Mouse (Mus musculus): ENCODE measurements around the gene Uggt1. TPM values are rescaled to one million over a fixed set of nuclear protein-coding genes. Genes with fewer than 3 reads are reported as not detected.

Uggt1 gene
- polyA plus RNA-seq (2015; fragmentation: Nextera tagmentation; extraction: Ambion mirVana), result 45.3 and 46.6 TPM in 2 replicates

GRCm38 (mm10) chr1:36244058-36244827, at the start of gene Uggt1:
Gene Uggt1 (minus strand): TSS chr1:36244720.
- Histone ChIP-seq H3K4me1 (ENCODE audit: control insufficient read depth, insufficient read depth, low read length) (peaks cover 12% of the 10 kb centered on the region), H3K4me3 (ENCODE audit: low read depth, low read length) (peak within 1 kb of the TSS; percentile 81), H3K9me3 (replicated peaks; ENCODE audit: control insufficient read depth, low read length, poor library complexity, severe bottlenecking) (no peaks in the 10 kb centered on the region), H3K9ac (ENCODE audit: low read depth, low read length) (peak within 1 kb of the TSS; percentile 81), H3K27me3 (ENCODE audit: control insufficient read depth, insufficient read depth, low read depth, low read length) (no peaks in the 10 kb centered on the region), H3K4me2 (ENCODE audit: low read length) (peak within 1 kb of the TSS; percentile 80), H3K36me3 (ENCODE audit: control insufficient read depth, insufficient read depth, low read length) (no peaks in the 10 kb centered on the region), H3K27ac (ENCODE audit: low read length) (peak within 1 kb of the TSS; percentile 78)
- 3% methylated on average over 49 of the region's 49 CpGs for WGBS
- ATAC-seq, result peak; percentile 98

GRCm38 (mm10) chr1:36293470-36293869, 49.0 kb upstream of the Uggt1 start:
- H3K4me3 ChIP-seq (ENCODE audit: low read depth, low read length), result no peak overlapping the region
- no peaks in the 10 kb centered on the region; the same call in none of the 2 replicates for H3K27me3 ChIP-seq (ENCODE audit: control insufficient read depth, insufficient read depth, low read depth, low read length)
- H3K9ac ChIP-seq (ENCODE audit: low read depth, low read length), result no peak overlapping the region
- 93% methylated on average over 8 of the region's 8 CpGs for WGBS
- no peaks in the 10 kb centered on the region for H3K4me1 ChIP-seq (ENCODE audit: control insufficient read depth, insufficient read depth, low read length)
- ATAC-seq, result no peak
- no peaks in the 10 kb centered on the region for H3K9me3 ChIP-seq (replicated peaks; ENCODE audit: control insufficient read depth, low read length, poor library complexity, severe bottlenecking)
- no peak overlapping the region for H3K4me2 ChIP-seq (ENCODE audit: low read length)
- H3K36me3 ChIP-seq (ENCODE audit: control insufficient read depth, insufficient read depth, low read length), result no peaks in the 10 kb centered on the region
- no peak overlapping the region for H3K27ac ChIP-seq (ENCODE audit: low read length)

- 93% methylated on average over 6 of the region's 6 CpGs for WGBS
These were observed 37.3 kb upstream of the Uggt1 start for GRCm38 (mm10) chr1:36281849-36282248.

GRCm38 (mm10) chr1:36280938-36281337, 36.4 kb upstream of the Uggt1 start:
- Histone ChIP-seq H3K36me3 (ENCODE audit: control insufficient read depth, insufficient read depth, low read length) (no peaks in the 10 kb centered on the region), H3K9me3 (replicated peaks; ENCODE audit: control insufficient read depth, low read length, poor library complexity, severe bottlenecking) (no peaks in the 10 kb centered on the region), H3K4me2 (ENCODE audit: low read length) (no peak overlapping the region), H3K9ac (ENCODE audit: low read depth, low read length) (no peak overlapping the region), H3K27ac (ENCODE audit: low read length) (no peak overlapping the region), H3K27me3 (ENCODE audit: control insufficient read depth, insufficient read depth, low read depth, low read length) (no peaks in the 10 kb centered on the region), H3K4me3 (ENCODE audit: low read depth, low read length) (no peak overlapping the region), H3K4me1 (ENCODE audit: control insufficient read depth, insufficient read depth, low read length) (no peaks in the 10 kb centered on the region)
- no peak for ATAC-seq
- WGBS, result 87% methylated on average over 3 of the region's 3 CpGs

More at GRCm38 (mm10) chr1:36281849-36282248, 37.3 kb upstream of the Uggt1 start:
- Histone ChIP-seq H3K4me1 (ENCODE audit: control insufficient read depth, insufficient read depth, low read length) (no peaks in the 10 kb centered on the region), H3K9me3 (replicated peaks; ENCODE audit: control insufficient read depth, low read length, poor library complexity, severe bottlenecking) (no peaks in the 10 kb centered on the region), H3K27ac (ENCODE audit: low read length) (no peak overlapping the region), H3K4me2 (ENCODE audit: low read length) (no peak overlapping the region), H3K4me3 (ENCODE audit: low read depth, low read length) (no peak overlapping the region), H3K9ac (ENCODE audit: low read depth, low read length) (no peak overlapping the region), H3K36me3 (ENCODE audit: control insufficient read depth, insufficient read depth, low read length) (no peaks in the 10 kb centered on the region), H3K27me3 (ENCODE audit: control insufficient read depth, insufficient read depth, low read depth, low read length) (no peaks in the 10 kb centered on the region)
- ATAC-seq, result no peak

GRCm38 (mm10) chr1:36279202-36279601, 34.7 kb upstream of the Uggt1 start:
- no peak overlapping the region for H3K9ac ChIP-seq (ENCODE audit: low read depth, low read length)
- WGBS, result 22% methylated on average over 3 of the region's 3 CpGs
- no peak for ATAC-seq
- no peaks in the 10 kb centered on the region for H3K36me3 ChIP-seq (ENCODE audit: control insufficient read depth, insufficient read depth, low read length)
- no peak overlapping the region for H3K4me3 ChIP-seq (ENCODE audit: low read depth, low read length)
- H3K4me1 ChIP-seq (ENCODE audit: control insufficient read depth, insufficient read depth, low read length), result no peaks in the 10 kb centered on the region
- H3K27ac ChIP-seq (ENCODE audit: low read length), result no peak overlapping the region
- H3K4me2 ChIP-seq (ENCODE audit: low read length), result no peak overlapping the region
- H3K27me3 ChIP-seq (ENCODE audit: control insufficient read depth, insufficient read depth, low read depth, low read length), result no peaks in the 10 kb centered on the region
- no peaks in the 10 kb centered on the region for H3K9me3 ChIP-seq (replicated peaks; ENCODE audit: control insufficient read depth, low read length, poor library complexity, severe bottlenecking)

GRCm38 (mm10) chr1:36277267-36278060, 32.9 kb upstream of the Uggt1 start:
- 20% methylated on average over 7 of the region's 7 CpGs for WGBS
- no peaks in the 10 kb centered on the region for H3K36me3 ChIP-seq (ENCODE audit: control insufficient read depth, insufficient read depth, low read length)
- no peak overlapping the region for H3K4me2 ChIP-seq (ENCODE audit: low read length)
- no peaks in the 10 kb centered on the region; the same call in 1 of the 2 replicates for H3K4me1 ChIP-seq (ENCODE audit: control insufficient read depth, insufficient read depth, low read length)
- no peak overlapping the region for H3K4me3 ChIP-seq (ENCODE audit: low read depth, low read length)
- no peak for ATAC-seq
- H3K9ac ChIP-seq (ENCODE audit: low read depth, low read length), result no peak overlapping the region
- no peaks in the 10 kb centered on the region for H3K9me3 ChIP-seq (replicated peaks; ENCODE audit: control insufficient read depth, low read length, poor library complexity, severe bottlenecking)
- no peak overlapping the region for H3K27ac ChIP-seq (ENCODE audit: low read length)
- H3K27me3 ChIP-seq (ENCODE audit: control insufficient read depth, insufficient read depth, low read depth, low read length), result no peaks in the 10 kb centered on the region

DNA sequence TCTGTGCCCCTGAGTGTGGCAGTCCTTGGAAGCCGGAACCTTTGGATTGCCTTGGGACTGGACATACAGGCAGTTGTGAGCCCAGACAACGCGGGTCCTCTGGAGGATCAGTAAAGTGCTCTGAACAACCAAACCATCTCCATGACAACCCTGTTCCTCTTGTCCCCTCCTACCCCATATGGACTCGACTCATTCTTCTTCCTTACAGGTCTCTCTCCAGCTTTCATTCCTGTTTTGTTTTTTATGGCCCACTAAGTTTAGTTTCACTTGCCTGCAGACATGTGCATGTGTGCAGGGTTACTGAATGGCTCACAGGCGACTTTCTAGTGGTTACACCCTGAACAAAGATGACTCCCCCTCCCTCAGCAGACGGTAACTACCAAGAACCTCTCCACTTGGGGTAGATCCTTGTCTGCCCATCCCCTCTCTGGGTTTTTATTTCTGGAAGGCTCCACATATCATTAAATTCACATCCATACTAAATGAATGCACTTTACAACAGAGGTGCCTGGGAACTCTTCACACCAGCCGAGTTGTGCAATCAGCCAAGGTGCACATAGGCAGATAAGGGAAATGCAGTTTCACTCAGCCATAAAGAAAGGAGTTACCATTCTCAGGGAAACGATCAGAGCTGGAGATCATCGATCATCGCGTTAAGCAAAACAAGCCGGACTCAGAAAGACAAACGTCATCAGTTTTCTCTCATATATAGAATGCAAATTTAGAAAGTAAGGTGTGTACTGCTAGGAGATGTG, 31.3 kb upstream of the Uggt1 start:
- Histone ChIP-seq H3K27ac (ENCODE audit: low read length) (no peak overlapping the region), H3K9me3 (replicated peaks; ENCODE audit: control insufficient read depth, low read length, poor library complexity, severe bottlenecking) (no peaks in the 10 kb centered on the region), H3K4me3 (ENCODE audit: low read depth, low read length) (no peak overlapping the region), H3K36me3 (ENCODE audit: control insufficient read depth, insufficient read depth, low read length) (no peaks in the 10 kb centered on the region), H3K9ac (ENCODE audit: low read depth, low read length) (no peak overlapping the region), H3K4me1 (ENCODE audit: control insufficient read depth, insufficient read depth, low read length) (no peaks in the 10 kb centered on the region; the same call in 1 of the 2 replicates), H3K27me3 (ENCODE audit: control insufficient read depth, insufficient read depth, low read depth, low read length) (no peaks in the 10 kb centered on the region), H3K4me2 (ENCODE audit: low read length) (no peak overlapping the region)
- 66% methylated on average over 13 of the region's 13 CpGs for WGBS
- no peak for ATAC-seq

- Histone ChIP-seq H3K4me3 (ENCODE audit: low read depth, low read length) (no peak within 1 kb of the TSS), H3K27me3 (ENCODE audit: control insufficient read depth, insufficient read depth, low read depth, low read length) (peaks cover 3% of the 10 kb centered on the region; the same call in 1 of the 2 replicates), H3K27ac (ENCODE audit: low read length) (no peak within 1 kb of the TSS), H3K9ac (ENCODE audit: low read depth, low read length) (no peak within 1 kb of the TSS), H3K4me2 (ENCODE audit: low read length) (no peak within 1 kb of the TSS), H3K9me3 (replicated peaks; ENCODE audit: control insufficient read depth, low read length, poor library complexity, severe bottlenecking) (no peaks in the 10 kb centered on the region), H3K4me1 (ENCODE audit: control insufficient read depth, insufficient read depth, low read length) (no peaks in the 10 kb centered on the region; the same call in 1 of the 2 replicates), H3K36me3 (ENCODE audit: control insufficient read depth, insufficient read depth, low read length) (no peaks in the 10 kb centered on the region)
- no peak for ATAC-seq
- WGBS, result 91% methylated on average over 5 of the region's 5 CpGs
These were observed 29.9 kb upstream of the Uggt1 start, which contains the start of gene Neurl3 for GRCm38 (mm10) chr1:36274455-36274854. Gene Neurl3 (minus strand): TSS chr1:36274679.
